Mouse (Mus musculus): ENCODE results near the gene Olfr24.

The Olfr24 gene

GRCm38 (mm10) chr9:18763896-18764295 is at the start of gene Olfr24:
Gene Olfr24 (minus strand): TSS chr9:18763996.
- no peak for DNase-seq (ENCODE audit: low read depth, low spot score)

GRCm38 (mm10) chr9:18785316-18785715 is 21.5 kb upstream of the Olfr24 start:
- DNase-seq (ENCODE audit: low read depth, low spot score) = peak; percentile 62

- peak; percentile 35 for DNase-seq (ENCODE audit: low read depth, low spot score)
Observed at GRCm38 (mm10) chr9:18779476-18779875, 15.7 kb upstream of the Olfr24 start.

GRCm38 (mm10) chr9:18778981-18779380 is 15.2 kb upstream of the Olfr24 start:
- DNase-seq (ENCODE audit: low read depth, low spot score) = peak; percentile 65

- no peak for DNase-seq (ENCODE audit: low read depth, low spot score)
Observed at GRCm38 (mm10) chr9:18755595-18755994, 8.2 kb downstream of the Olfr24 start.

- DNase-seq (ENCODE audit: low read depth, low spot score) = peak; percentile 58
Observed at GRCm38 (mm10) chr9:18744639-18745038, 19.2 kb downstream of the Olfr24 start.

- DNase-seq (ENCODE audit: low read depth, low spot score) = peak; percentile 99
Observed at GRCm38 (mm10) chr9:18734177-18734576, 29.6 kb downstream of the Olfr24 start.

GRCm38 (mm10) chr9:18722712-18723099 is 41.1 kb downstream of the Olfr24 start:
- peak; percentile 91 for DNase-seq (ENCODE audit: low read depth, low spot score)

- DNase-seq (ENCODE audit: low read depth, low spot score) = peak; percentile 97
Observed at GRCm38 (mm10) chr9:18721931-18722711, 41.7 kb downstream of the Olfr24 start.

- peak; percentile 48 for DNase-seq (ENCODE audit: low read depth, low spot score)
Observed at GRCm38 (mm10) chr9:18721011-18721410, 42.8 kb downstream of the Olfr24 start.

GRCm38 (mm10) chr9:18705628-18706027 is 58.2 kb downstream of the Olfr24 start:
- DNase-seq (ENCODE audit: low read depth, low spot score) = no peak

Data from R1 (cell line).